Mouse (Mus musculus): Measurements from ENCODE around the gene Adgra1. TPM values are rescaled to one million over a fixed set of nuclear protein-coding genes. Genes with fewer than 3 reads are reported as not detected.
A peak's percentile ranks its signal among the peaks of the same experiment; 100 is the strongest.

Gene Adgra1
- polyA plus RNA-seq, 1 experiment from 2014 or later, result 31.5 TPM

GRCm38 (mm10) chr7:139863076-139863475, 29.1 kb downstream of the Adgra1 start:
- Histone ChIP-seq H3K36me3 (ENCODE audit: control insufficient read depth, insufficient read depth, low read length) (no peaks in the 10 kb centered on the region), H3K4me1 (ENCODE audit: control insufficient read depth, insufficient read depth, low read length) (no peaks in the 10 kb centered on the region), H3K9me3 (replicated peaks; ENCODE audit: control insufficient read depth, low read length, poor library complexity, severe bottlenecking) (no peaks in the 10 kb centered on the region), H3K27me3 (ENCODE audit: control insufficient read depth, insufficient read depth, low read depth, low read length) (no peaks in the 10 kb centered on the region), H3K27ac (ENCODE audit: low read length) (no peak overlapping the region), H3K4me3 (ENCODE audit: low read depth, low read length) (no peak overlapping the region), H3K9ac (ENCODE audit: low read depth, low read length) (no peak overlapping the region), H3K4me2 (ENCODE audit: low read length) (no peak overlapping the region)
- 88% methylated on average over 2 of the region's 2 CpGs for WGBS
- no peak for ATAC-seq

GRCm38 (mm10) chr7:139864253-139864652, 30.3 kb downstream of the Adgra1 start:
- Histone ChIP-seq H3K4me2 (ENCODE audit: low read length) (no peak overlapping the region), H3K4me1 (ENCODE audit: control insufficient read depth, insufficient read depth, low read length) (no peaks in the 10 kb centered on the region), H3K27me3 (ENCODE audit: control insufficient read depth, insufficient read depth, low read depth, low read length) (no peaks in the 10 kb centered on the region), H3K27ac (ENCODE audit: low read length) (no peak overlapping the region), H3K4me3 (ENCODE audit: low read depth, low read length) (no peak overlapping the region), H3K9me3 (replicated peaks; ENCODE audit: control insufficient read depth, low read length, poor library complexity, severe bottlenecking) (no peaks in the 10 kb centered on the region), H3K9ac (ENCODE audit: low read depth, low read length) (no peak overlapping the region), H3K36me3 (ENCODE audit: control insufficient read depth, insufficient read depth, low read length) (no peaks in the 10 kb centered on the region)
- WGBS, result 44% methylated on average over 2 of the region's 2 CpGs
- no peak for ATAC-seq

- H3K36me3 ChIP-seq (ENCODE audit: control insufficient read depth, insufficient read depth, low read length), result no peaks in the 10 kb centered on the region
- H3K9me3 ChIP-seq (replicated peaks; ENCODE audit: control insufficient read depth, low read length, poor library complexity, severe bottlenecking), result no peaks in the 10 kb centered on the region
- WGBS, result 80% methylated on average over 1 of the region's 1 CpGs
- H3K27ac ChIP-seq (ENCODE audit: low read length), result no peak overlapping the region
- no peak overlapping the region for H3K9ac ChIP-seq (ENCODE audit: low read depth, low read length)
- H3K4me3 ChIP-seq (ENCODE audit: low read depth, low read length), result no peak overlapping the region
- ATAC-seq, result no peak
- H3K4me1 ChIP-seq (ENCODE audit: control insufficient read depth, insufficient read depth, low read length), result no peaks in the 10 kb centered on the region
- H3K27me3 ChIP-seq (ENCODE audit: control insufficient read depth, insufficient read depth, low read depth, low read length), result no peaks in the 10 kb centered on the region
- no peak overlapping the region for H3K4me2 ChIP-seq (ENCODE audit: low read length)
Observed at GRCm38 (mm10) chr7:139864871-139865270, 30.9 kb downstream of the Adgra1 start.

- Histone ChIP-seq H3K9ac (ENCODE audit: low read depth, low read length) (no peak overlapping the region), H3K27me3 (ENCODE audit: control insufficient read depth, insufficient read depth, low read depth, low read length) (no peaks in the 10 kb centered on the region), H3K4me2 (ENCODE audit: low read length) (no peak overlapping the region), H3K27ac (ENCODE audit: low read length) (0 out of 2 replicates have a peak overlapping the region, but pooled peaks have one; percentile 35), H3K4me3 (ENCODE audit: low read depth, low read length) (no peak overlapping the region), H3K9me3 (replicated peaks; ENCODE audit: control insufficient read depth, low read length, poor library complexity, severe bottlenecking) (no peaks in the 10 kb centered on the region), H3K4me1 (ENCODE audit: control insufficient read depth, insufficient read depth, low read length) (peaks cover 2% of the 10 kb centered on the region; the same call in 1 of the 2 replicates), H3K36me3 (ENCODE audit: control insufficient read depth, insufficient read depth, low read length) (no peaks in the 10 kb centered on the region; the same call in 1 of the 2 replicates)
- WGBS, result 68% methylated on average over 5 of the region's 5 CpGs
- ATAC-seq, result peak; percentile 89
Observed at GRCm38 (mm10) chr7:139871014-139871413, 37.0 kb downstream of the Adgra1 start.

GRCm38 (mm10) chr7:139877167-139877792, 43.3 kb downstream of the Adgra1 start:
- Histone ChIP-seq H3K27me3 (ENCODE audit: control insufficient read depth, insufficient read depth, low read depth, low read length) (no peaks in the 10 kb centered on the region), H3K4me1 (ENCODE audit: control insufficient read depth, insufficient read depth, low read length) (no peaks in the 10 kb centered on the region), H3K9me3 (replicated peaks; ENCODE audit: control insufficient read depth, low read length, poor library complexity, severe bottlenecking) (no peaks in the 10 kb centered on the region), H3K27ac (ENCODE audit: low read length) (peak overlapping the region; percentile 14; the same call in 1 of the 2 replicates), H3K4me2 (ENCODE audit: low read length) (no peak overlapping the region), H3K36me3 (ENCODE audit: control insufficient read depth, insufficient read depth, low read length) (no peaks in the 10 kb centered on the region; the same call in 1 of the 2 replicates), H3K4me3 (ENCODE audit: low read depth, low read length) (no peak overlapping the region), H3K9ac (ENCODE audit: low read depth, low read length) (no peak overlapping the region)
- peak; percentile 86; the same call in 1 of the 2 replicates for ATAC-seq
- WGBS, result 66% methylated on average over 10 of the region's 10 CpGs

- Histone ChIP-seq H3K36me3 (ENCODE audit: control insufficient read depth, insufficient read depth, low read length) (no peaks in the 10 kb centered on the region; the same call in 1 of the 2 replicates), H3K4me2 (ENCODE audit: low read length) (no peak overlapping the region), H3K9me3 (replicated peaks; ENCODE audit: control insufficient read depth, low read length, poor library complexity, severe bottlenecking) (no peaks in the 10 kb centered on the region), H3K4me1 (ENCODE audit: control insufficient read depth, insufficient read depth, low read length) (no peaks in the 10 kb centered on the region), H3K9ac (ENCODE audit: low read depth, low read length) (no peak overlapping the region), H3K4me3 (ENCODE audit: low read depth, low read length) (no peak overlapping the region), H3K27me3 (ENCODE audit: control insufficient read depth, insufficient read depth, low read depth, low read length) (no peaks in the 10 kb centered on the region), H3K27ac (ENCODE audit: low read length) (no peak overlapping the region)
- no peak for ATAC-seq
- WGBS, result 73% methylated on average over 5 of the region's 5 CpGs
Observed at GRCm38 (mm10) chr7:139878122-139878521, 44.1 kb downstream of the Adgra1 start.

- H3K36me3 ChIP-seq (ENCODE audit: control insufficient read depth, insufficient read depth, low read length), result no peaks in the 10 kb centered on the region; the same call in 1 of the 2 replicates
- no peaks in the 10 kb centered on the region for H3K9me3 ChIP-seq (replicated peaks; ENCODE audit: control insufficient read depth, low read length, poor library complexity, severe bottlenecking)
- no peak overlapping the region for H3K9ac ChIP-seq (ENCODE audit: low read depth, low read length)
- H3K4me1 ChIP-seq (ENCODE audit: control insufficient read depth, insufficient read depth, low read length), result no peaks in the 10 kb centered on the region
- H3K4me2 ChIP-seq (ENCODE audit: low read length), result no peak overlapping the region
- no peaks in the 10 kb centered on the region for H3K27me3 ChIP-seq (ENCODE audit: control insufficient read depth, insufficient read depth, low read depth, low read length)
- ATAC-seq, result no peak
- H3K4me3 ChIP-seq (ENCODE audit: low read depth, low read length), result no peak overlapping the region
- no peak overlapping the region for H3K27ac ChIP-seq (ENCODE audit: low read length)
- WGBS, result 80% methylated on average over 6 of the region's 6 CpGs
Observed at GRCm38 (mm10) chr7:139878621-139879020, 44.6 kb downstream of the Adgra1 start.

GRCm38 (mm10) chr7:139883545-139883944, 49.6 kb downstream of the Adgra1 start:
- no peak overlapping the region for H3K4me2 ChIP-seq (ENCODE audit: low read length)
- no peak overlapping the region for H3K27ac ChIP-seq (ENCODE audit: low read length)
- no peaks in the 10 kb centered on the region for H3K9me3 ChIP-seq (replicated peaks; ENCODE audit: control insufficient read depth, low read length, poor library complexity, severe bottlenecking)
- no peak overlapping the region for H3K9ac ChIP-seq (ENCODE audit: low read depth, low read length)
- no peak for ATAC-seq
- no peak overlapping the region for H3K4me3 ChIP-seq (ENCODE audit: low read depth, low read length)
- H3K4me1 ChIP-seq (ENCODE audit: control insufficient read depth, insufficient read depth, low read length), result no peaks in the 10 kb centered on the region
- 75% methylated on average over 4 of the region's 4 CpGs for WGBS
- H3K36me3 ChIP-seq (ENCODE audit: control insufficient read depth, insufficient read depth, low read length), result no peaks in the 10 kb centered on the region
- H3K27me3 ChIP-seq (ENCODE audit: control insufficient read depth, insufficient read depth, low read depth, low read length), result no peaks in the 10 kb centered on the region

GRCm38 (mm10) chr7:139891779-139892178, 57.8 kb downstream of the Adgra1 start:
- Histone ChIP-seq H3K9ac (ENCODE audit: low read depth, low read length) (no peak overlapping the region), H3K9me3 (replicated peaks; ENCODE audit: control insufficient read depth, low read length, poor library complexity, severe bottlenecking) (no peaks in the 10 kb centered on the region), H3K4me2 (ENCODE audit: low read length) (no peak overlapping the region), H3K4me3 (ENCODE audit: low read depth, low read length) (no peak overlapping the region), H3K27ac (ENCODE audit: low read length) (no peak overlapping the region), H3K4me1 (ENCODE audit: control insufficient read depth, insufficient read depth, low read length) (peaks cover 7% of the 10 kb centered on the region; the same call in 1 of the 2 replicates), H3K36me3 (ENCODE audit: control insufficient read depth, insufficient read depth, low read length) (no peaks in the 10 kb centered on the region), H3K27me3 (ENCODE audit: control insufficient read depth, insufficient read depth, low read depth, low read length) (peaks cover 2% of the 10 kb centered on the region; the same call in 1 of the 2 replicates)
- WGBS, result 67% methylated on average over 5 of the region's 5 CpGs
- ATAC-seq, result no peak

Measured in midbrain, embryonic 16.5 days (tissue).